Mouse (Mus musculus) left cerebral cortex, adult 8-10 months (tissue): ENCODE results near the gene Gchfr. TPM values are rescaled to one million over a fixed set of nuclear protein-coding genes. Genes with fewer than 3 reads are reported as not detected.

Experiments used
- total RNA-seq, 4 experiments: library from RNA; stranded (reverse); gene quantifications; 2 replicates each; pipeline ENCODE4 v1.2.4; 2022

Gchfr gene
- total RNA-seq, 4 experiments from 2014 or later, result not detected

Other genes starting within 250 kb of the Gchfr start
- gene Chst14, start 241.3 kb upstream of the Gchfr start, total RNA-seq, result 1 to 10 TPM; 2.6 to 4.1 (median 3.3) TPM
- 10 to 100 TPM; 43.1 to 49.6 (median 46.5) TPM for gene Ccdc32, start 138.4 kb upstream of the Gchfr start, total RNA-seq
- 1 to 10 TPM; 6.6 to 9.1 (median 8.0) TPM for gene Rpusd2, start 133.0 kb upstream of the Gchfr start, total RNA-seq
- 1 to 10 TPM in 1 of 4 experiments, under 1 TPM in 3; 0.21 to 1.0 (median 0.29) TPM for gene Knl1, start 120.7 kb upstream of the Gchfr start, total RNA-seq
- 1 to 10 TPM in 2 of 4 experiments, under 1 TPM in 2; 0.54 to 4.2 (median 1.2) TPM for gene Rad51, start 55.0 kb upstream of the Gchfr start, total RNA-seq
- 10 to 100 TPM; 39.4 to 58.8 (median 48.2) TPM for gene Rmdn3, start 10.7 kb upstream of the Gchfr start, total RNA-seq
- gene Gm14137, start 6.7 kb downstream of the Gchfr start, total RNA-seq, result under 1 TPM in 1 of 4 experiments, not detected in 3; 0.16 TPM
- gene Zfyve19, start 40.8 kb downstream of the Gchfr start, total RNA-seq, result 10 to 100 TPM; 29.3 to 44.8 (median 35.4) TPM
- gene Dnajc17, start 41.0 kb downstream of the Gchfr start, total RNA-seq, result 10 to 100 TPM; 15.9 to 21.6 (median 19.1) TPM
- gene Ppp1r14d, start 62.1 kb downstream of the Gchfr start, total RNA-seq, result not detected
- 1 to 10 TPM; 2.0 to 3.7 (median 3.2) TPM for gene Spint1, start 69.6 kb downstream of the Gchfr start, total RNA-seq
- gene Rhov, start 103.5 kb downstream of the Gchfr start, total RNA-seq, result 10 to 100 TPM; 11.1 to 12.5 (median 11.7) TPM
- gene Vps18, start 121.0 kb downstream of the Gchfr start, total RNA-seq, result 10 to 100 TPM; 46.8 to 52.2 (median 49.4) TPM
- 1 to 10 TPM; 2.0 to 3.9 (median 3.0) TPM for gene Dll4, start 158.0 kb downstream of the Gchfr start, total RNA-seq
- 10 to 100 TPM in 1 of 4 experiments, 1 to 10 TPM in 3; 6.9 to 10.9 (median 8.1) TPM for gene Chac1, start 183.5 kb downstream of the Gchfr start, total RNA-seq